Mouse (Mus musculus) heart, adult 2 months (tissue): ENCODE data around the gene Gm11563.

ENCODE experiments used
- CTCF ChIP-seq: fragments of 200-600 bp; IDR thresholded peaks from 2 replicates; pipeline ENCODE4 v1.8.1; 2022; ENCODE audit warnings: antibody characterized with exemption, mild to moderate bottlenecking, moderate library complexity
- EP300 ChIP-seq: fragments of 200-500 bp; IDR thresholded peaks from 2 replicates; pipeline ENCODE4 v1.6.1; 2011; ENCODE audit warnings: low read depth, low read length, control low read depth; ENCODE audit not compliant: insufficient read depth
- POLR2A ChIP-seq: fragments of 200-500 bp; IDR thresholded peaks from 2 replicates; pipeline ENCODE4 v1.6.1; 2011; ENCODE audit warnings: mild to moderate bottlenecking, low read depth, low read length, control low read depth; ENCODE audit not compliant: insufficient read depth

DNA sequence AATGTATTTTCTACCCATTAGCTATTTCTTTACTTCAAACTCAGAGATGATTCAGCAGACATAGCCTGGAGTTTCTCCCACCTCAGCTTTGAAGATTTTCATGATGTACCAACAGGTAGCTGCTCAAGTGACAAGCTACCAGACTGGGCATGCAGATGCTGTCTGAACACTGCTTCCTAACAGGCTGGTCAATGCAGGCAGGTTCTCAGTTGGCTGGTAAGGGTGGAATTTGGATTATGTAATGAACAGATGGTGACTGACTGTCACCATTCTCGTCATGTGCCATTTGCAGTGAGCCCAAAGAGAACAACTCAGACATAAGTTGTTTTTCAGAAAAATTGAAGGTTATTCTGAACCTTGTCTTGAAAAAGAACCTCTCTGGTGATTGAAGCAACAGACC is 49.6 kb downstream of the Gm11563 start:
- TF ChIP-seq CTCF, result no peak
- TF ChIP-seq POLR2A, result no peak
- no peak for TF ChIP-seq EP300
